Mouse (Mus musculus) forelimb bud, embryonic 11.5 days (tissue): ENCODE measurements around the gene Map1b.
A peak's percentile ranks its signal among the peaks of the same experiment; 100 is the strongest.

Source experiments
- DNase-seq: peaks from one replicate; pipeline ENCODE4 v3.0.0-alpha.2; 2012; ENCODE audit warnings: low read depth, low spot score

The Map1b gene

GRCm38 (mm10) chr13:99528456-99528855 is 12.1 kb upstream of the Map1b start:
- DNase-seq: no peak

GRCm38 (mm10) chr13:99527936-99528335 is 11.6 kb upstream of the Map1b start:
- DNase-seq: no peak

GRCm38 (mm10) chr13:99525491-99525890 is 9.2 kb upstream of the Map1b start:
- DNase-seq: no peak

GRCm38 (mm10) chr13:99517836-99518235 is 1.5 kb upstream of the Map1b start:
- DNase-seq: no peak

- no peak for DNase-seq
Measured at GRCm38 (mm10) chr13:99515736-99516447, 448 bp downstream of the Map1b start.

- peak; percentile 80 for DNase-seq
Measured at GRCm38 (mm10) chr13:99514917-99515591, 1.3 kb downstream of the Map1b start.

GRCm38 (mm10) chr13:99513990-99514389 is 2.4 kb downstream of the Map1b start:
- no peak for DNase-seq

GRCm38 (mm10) chr13:99513138-99513537 is 3.2 kb downstream of the Map1b start:
- DNase-seq: peak; percentile 38

- DNase-seq: no peak
Measured at GRCm38 (mm10) chr13:99509896-99510295, 6.4 kb downstream of the Map1b start.

- no peak for DNase-seq
Measured at GRCm38 (mm10) chr13:99506580-99506962, 9.8 kb downstream of the Map1b start.

- DNase-seq: no peak
Measured at GRCm38 (mm10) chr13:99505826-99506579, 10.3 kb downstream of the Map1b start.

- DNase-seq: no peak
Measured at GRCm38 (mm10) chr13:99503370-99503979, 12.9 kb downstream of the Map1b start.

- no peak for DNase-seq
Measured at GRCm38 (mm10) chr13:99502911-99503310, 13.4 kb downstream of the Map1b start.

- no peak for DNase-seq
Measured at GRCm38 (mm10) chr13:99502126-99502744, 14.1 kb downstream of the Map1b start.

GRCm38 (mm10) chr13:99501393-99501792 is 14.9 kb downstream of the Map1b start:
- DNase-seq: no peak

- DNase-seq: no peak
Measured at GRCm38 (mm10) chr13:99500609-99501008, 15.7 kb downstream of the Map1b start.

- DNase-seq: no peak
Measured at GRCm38 (mm10) chr13:99499764-99500163, 16.6 kb downstream of the Map1b start.

- no peak for DNase-seq
Measured at GRCm38 (mm10) chr13:99496106-99496505, 20.2 kb downstream of the Map1b start.

GRCm38 (mm10) chr13:99494416-99494815 is 21.9 kb downstream of the Map1b start:
- no peak for DNase-seq

GRCm38 (mm10) chr13:99493304-99493904 is 22.9 kb downstream of the Map1b start:
- no peak for DNase-seq

GRCm38 (mm10) chr13:99492619-99493303 is 23.6 kb downstream of the Map1b start:
- no peak for DNase-seq
